Mouse (Mus musculus) cerebellum, adult 2 months (tissue): ENCODE results near the gene Trim11.

Source experiments
- CTCF ChIP-seq: fragments of 200-500 bp; IDR thresholded peaks from 2 replicates; pipeline ENCODE4 v1.5.1; 2011; ENCODE audit warnings: low read depth, mild to moderate bottlenecking, control low read depth, low read length, moderate library complexity, borderline replicate concordance; ENCODE audit not compliant: insufficient read depth
- POLR2A ChIP-seq: fragments of 200-500 bp; IDR thresholded peaks from 2 replicates; pipeline ENCODE4 v1.6.1; 2011; ENCODE audit warnings: low read length, control low read depth, borderline replicate concordance; ENCODE audit not compliant: insufficient read depth

DNA sequence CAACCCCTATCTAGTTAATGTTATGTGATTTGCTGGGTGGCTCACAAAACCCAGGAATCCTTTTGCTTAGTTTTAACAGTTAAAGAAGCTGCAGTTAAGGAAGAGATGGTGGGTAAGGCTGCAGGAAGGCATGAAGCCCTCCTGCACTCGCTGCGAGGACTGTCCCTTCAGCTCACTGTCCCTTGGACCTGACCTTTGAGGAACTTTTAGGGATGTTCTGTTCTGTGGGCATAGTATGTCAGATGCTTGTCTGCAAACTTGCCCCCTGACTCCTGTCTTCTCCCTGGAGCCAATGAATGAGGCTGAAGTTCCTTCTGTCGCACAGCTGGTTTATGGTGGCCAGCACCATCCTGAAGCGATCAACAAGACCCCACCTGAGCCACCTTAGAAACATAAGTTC is 11.3 kb downstream of the Trim11 start:
- TF ChIP-seq POLR2A (no peak), CTCF (no peak)
